Mouse (Mus musculus): ENCODE results near the gene Acot13. TPM values are rescaled to one million over a fixed set of nuclear protein-coding genes. Genes with fewer than 3 reads are reported as not detected.
A peak's percentile ranks its signal among the peaks of the same experiment; 100 is the strongest.
"Not testable (repeated sequence)": the region's sequence is repeated elsewhere in the genome, so short reads cannot be mapped to it uniquely, and the experiment has no call there.

Gene Acot13
- polyA plus RNA-seq, 1 experiment from 2014 or later, result 51.3 TPM

- H3K27me3 ChIP-seq (ENCODE audit: control insufficient read depth, insufficient read depth, low read length); ATAC-seq (ENCODE audit: low FRiP score); H3K9ac ChIP-seq (ENCODE audit: low read depth, low read length); H3K27ac ChIP-seq (ENCODE audit: low read depth, low read length); H3K36me3 ChIP-seq (ENCODE audit: control insufficient read depth, insufficient read depth, low read length); DNase-seq (ENCODE audit: low spot score); H3K4me3 ChIP-seq (ENCODE audit: low read depth, low read length); H3K4me1 ChIP-seq (replicated peaks; ENCODE audit: control insufficient read depth, insufficient read depth, low read length); H3K9me3 ChIP-seq (ENCODE audit: control insufficient read depth, low read length); H3K4me2 ChIP-seq (replicated peaks; ENCODE audit: low read depth, low read length): not testable (repeated sequence)
- 92% methylated on average over 8 of the region's 8 CpGs for WGBS
Measured at GRCm38 (mm10) chr13:24837765-24838164, 6.4 kb upstream of the Acot13 start.

- H3K9me3 ChIP-seq (ENCODE audit: control insufficient read depth, low read length), result no peaks in the 10 kb centered on the region
- H3K36me3 ChIP-seq (ENCODE audit: control insufficient read depth, insufficient read depth, low read length), result no peaks in the 10 kb centered on the region
- no peak overlapping the region for H3K27ac ChIP-seq (ENCODE audit: low read depth, low read length)
- ATAC-seq (ENCODE audit: low FRiP score) (no peak), DNase-seq (ENCODE audit: low spot score) (no peak)
- WGBS, result 67% methylated on average over 2 of the region's 2 CpGs
- no peaks in the 10 kb centered on the region for H3K4me1 ChIP-seq (replicated peaks; ENCODE audit: control insufficient read depth, insufficient read depth, low read length)
- peak overlapping the region; percentile 82 for H3K4me2 ChIP-seq (replicated peaks; ENCODE audit: low read depth, low read length)
- peak overlapping the region; percentile 93 for H3K9ac ChIP-seq (ENCODE audit: low read depth, low read length)
- H3K27me3 ChIP-seq (ENCODE audit: control insufficient read depth, insufficient read depth, low read length), result no peaks in the 10 kb centered on the region
- peak overlapping the region; percentile 58 for H3K4me3 ChIP-seq (ENCODE audit: low read depth, low read length)
Measured at GRCm38 (mm10) chr13:24832811-24833155, 1.4 kb upstream of the Acot13 start.

- H3K9me3 ChIP-seq (ENCODE audit: control insufficient read depth, low read length), result no peaks in the 10 kb centered on the region
- DNase-seq (ENCODE audit: low spot score) (no peak), ATAC-seq (ENCODE audit: low FRiP score) (peak; percentile 50)
- H3K4me1 ChIP-seq (replicated peaks; ENCODE audit: control insufficient read depth, insufficient read depth, low read length), result no peaks in the 10 kb centered on the region
- peak overlapping the region; percentile 82 for H3K4me2 ChIP-seq (replicated peaks; ENCODE audit: low read depth, low read length)
- peak overlapping the region; percentile 58 for H3K4me3 ChIP-seq (ENCODE audit: low read depth, low read length)
- H3K27me3 ChIP-seq (ENCODE audit: control insufficient read depth, insufficient read depth, low read length), result no peaks in the 10 kb centered on the region
- H3K9ac ChIP-seq (ENCODE audit: low read depth, low read length), result peak overlapping the region; percentile 93
- 4% methylated on average over 21 of the region's 21 CpGs for WGBS
- peak overlapping the region; percentile 92 for H3K27ac ChIP-seq (ENCODE audit: low read depth, low read length)
- H3K36me3 ChIP-seq (ENCODE audit: control insufficient read depth, insufficient read depth, low read length), result no peaks in the 10 kb centered on the region
Measured at GRCm38 (mm10) chr13:24832131-24832810, 931 bp upstream of the Acot13 start.

GRCm38 (mm10) chr13:24830756-24831352 lies 486 bp downstream of the Acot13 start:
- H3K27me3 ChIP-seq (ENCODE audit: control insufficient read depth, insufficient read depth, low read length), result no peaks in the 10 kb centered on the region
- peak overlapping the region; percentile 48 for H3K9ac ChIP-seq (ENCODE audit: low read depth, low read length)
- H3K27ac ChIP-seq (ENCODE audit: low read depth, low read length), result peak overlapping the region; percentile 92; the same call in 1 of the 2 replicates
- H3K4me3 ChIP-seq (ENCODE audit: low read depth, low read length), result peak overlapping the region; percentile 58
- H3K4me1 ChIP-seq (replicated peaks; ENCODE audit: control insufficient read depth, insufficient read depth, low read length), result no peaks in the 10 kb centered on the region
- WGBS, result 7% methylated on average over 20 of the region's 20 CpGs
- no peak for ATAC-seq (ENCODE audit: low FRiP score)
- no peaks in the 10 kb centered on the region for H3K36me3 ChIP-seq (ENCODE audit: control insufficient read depth, insufficient read depth, low read length)
- peak overlapping the region; percentile 82 for H3K4me2 ChIP-seq (replicated peaks; ENCODE audit: low read depth, low read length)
- no peak for DNase-seq (ENCODE audit: low spot score)
- no peaks in the 10 kb centered on the region for H3K9me3 ChIP-seq (ENCODE audit: control insufficient read depth, low read length)

GRCm38 (mm10) chr13:24826116-24826515 lies 5.2 kb downstream of the Acot13 start:
- no peak overlapping the region for H3K27ac ChIP-seq (ENCODE audit: low read depth, low read length)
- no peaks in the 10 kb centered on the region for H3K27me3 ChIP-seq (ENCODE audit: control insufficient read depth, insufficient read depth, low read length)
- 84% methylated on average over 7 of the region's 7 CpGs for WGBS
- DNase-seq (ENCODE audit: low spot score), result no peak
- no peaks in the 10 kb centered on the region for H3K36me3 ChIP-seq (ENCODE audit: control insufficient read depth, insufficient read depth, low read length)
- H3K9me3 ChIP-seq (ENCODE audit: control insufficient read depth, low read length), result no peaks in the 10 kb centered on the region
- no peak overlapping the region for H3K4me2 ChIP-seq (replicated peaks; ENCODE audit: low read depth, low read length)
- H3K4me1 ChIP-seq (replicated peaks; ENCODE audit: control insufficient read depth, insufficient read depth, low read length), result no peaks in the 10 kb centered on the region
- no peak overlapping the region for H3K4me3 ChIP-seq (ENCODE audit: low read depth, low read length)
- H3K9ac ChIP-seq (ENCODE audit: low read depth, low read length), result no peak overlapping the region
- no peak for ATAC-seq (ENCODE audit: low FRiP score)

GRCm38 (mm10) chr13:24825587-24825986 lies 5.8 kb downstream of the Acot13 start:
- ATAC-seq (ENCODE audit: low FRiP score) (no peak), DNase-seq (ENCODE audit: low spot score) (no peak)
- H3K4me2 ChIP-seq (replicated peaks; ENCODE audit: low read depth, low read length), result no peak overlapping the region
- no peak overlapping the region for H3K4me3 ChIP-seq (ENCODE audit: low read depth, low read length)
- H3K27ac ChIP-seq (ENCODE audit: low read depth, low read length), result no peak overlapping the region
- no peaks in the 10 kb centered on the region for H3K36me3 ChIP-seq (ENCODE audit: control insufficient read depth, insufficient read depth, low read length)
- H3K9ac ChIP-seq (ENCODE audit: low read depth, low read length), result no peak overlapping the region
- no peaks in the 10 kb centered on the region for H3K9me3 ChIP-seq (ENCODE audit: control insufficient read depth, low read length)
- H3K27me3 ChIP-seq (ENCODE audit: control insufficient read depth, insufficient read depth, low read length), result no peaks in the 10 kb centered on the region
- no peaks in the 10 kb centered on the region for H3K4me1 ChIP-seq (replicated peaks; ENCODE audit: control insufficient read depth, insufficient read depth, low read length)
- WGBS, result 83% methylated on average over 4 of the region's 4 CpGs

- Histone ChIP-seq H3K27me3 (ENCODE audit: control insufficient read depth, insufficient read depth, low read length) (no peaks in the 10 kb centered on the region), H3K4me1 (replicated peaks; ENCODE audit: control insufficient read depth, insufficient read depth, low read length) (no peaks in the 10 kb centered on the region), H3K4me3 (ENCODE audit: low read depth, low read length) (no peak overlapping the region), H3K9me3 (ENCODE audit: control insufficient read depth, low read length) (no peaks in the 10 kb centered on the region), H3K36me3 (ENCODE audit: control insufficient read depth, insufficient read depth, low read length) (no peaks in the 10 kb centered on the region), H3K4me2 (replicated peaks; ENCODE audit: low read depth, low read length) (no peak overlapping the region), H3K9ac (ENCODE audit: low read depth, low read length) (no peak overlapping the region), H3K27ac (ENCODE audit: low read depth, low read length) (no peak overlapping the region)
- no peak for DNase-seq (ENCODE audit: low spot score)
- 88% methylated on average over 4 of the region's 4 CpGs for WGBS
- no peak for ATAC-seq (ENCODE audit: low FRiP score)
Measured at GRCm38 (mm10) chr13:24824647-24825046, 6.7 kb downstream of the Acot13 start.

- Histone ChIP-seq H3K4me3 (ENCODE audit: low read depth, low read length) (no peak overlapping the region), H3K9me3 (ENCODE audit: control insufficient read depth, low read length) (no peaks in the 10 kb centered on the region), H3K4me1 (replicated peaks; ENCODE audit: control insufficient read depth, insufficient read depth, low read length) (no peaks in the 10 kb centered on the region), H3K4me2 (replicated peaks; ENCODE audit: low read depth, low read length) (no peak overlapping the region), H3K27me3 (ENCODE audit: control insufficient read depth, insufficient read depth, low read length) (no peaks in the 10 kb centered on the region), H3K36me3 (ENCODE audit: control insufficient read depth, insufficient read depth, low read length) (no peaks in the 10 kb centered on the region), H3K27ac (ENCODE audit: low read depth, low read length) (no peak overlapping the region), H3K9ac (ENCODE audit: low read depth, low read length) (no peak overlapping the region)
- WGBS, result 86% methylated on average over 16 of the region's 16 CpGs
- DNase-seq (ENCODE audit: low spot score) (no peak), ATAC-seq (ENCODE audit: low FRiP score) (no peak)
Measured at GRCm38 (mm10) chr13:24822663-24823343, 8.5 kb downstream of the Acot13 start.

- Histone ChIP-seq H3K36me3 (ENCODE audit: control insufficient read depth, insufficient read depth, low read length) (no peaks in the 10 kb centered on the region), H3K27ac (ENCODE audit: low read depth, low read length) (no peak overlapping the region), H3K9ac (ENCODE audit: low read depth, low read length) (no peak overlapping the region), H3K4me3 (ENCODE audit: low read depth, low read length) (no peak overlapping the region), H3K4me2 (replicated peaks; ENCODE audit: low read depth, low read length) (no peak overlapping the region), H3K4me1 (replicated peaks; ENCODE audit: control insufficient read depth, insufficient read depth, low read length) (no peaks in the 10 kb centered on the region), H3K27me3 (ENCODE audit: control insufficient read depth, insufficient read depth, low read length) (no peaks in the 10 kb centered on the region), H3K9me3 (ENCODE audit: control insufficient read depth, low read length) (no peaks in the 10 kb centered on the region)
- ATAC-seq (ENCODE audit: low FRiP score), result no peak
- WGBS, result 83% methylated on average over 1 of the region's 1 CpGs
- DNase-seq (ENCODE audit: low spot score), result no peak
Measured at GRCm38 (mm10) chr13:24819931-24820330, 11.4 kb downstream of the Acot13 start.
